Mouse (Mus musculus) cortical plate, adult 2 months (tissue): ENCODE data around the gene Car10.

Experiments used
- CTCF ChIP-seq: fragments of 200-500 bp; IDR thresholded peaks from 2 replicates; pipeline ENCODE4 v1.5.1; 2011; ENCODE audit warnings: mild to moderate bottlenecking, control low read depth, low read length; ENCODE audit not compliant: insufficient read depth; ENCODE audit errors: extremely low read depth
- POLR2A ChIP-seq: fragments of 200-500 bp; IDR thresholded peaks from 2 replicates; pipeline ENCODE4 v1.6.1; 2011; ENCODE audit warnings: mild to moderate bottlenecking, low read length, control low read depth; ENCODE audit not compliant: insufficient read depth; ENCODE audit errors: extremely low read depth

DNA sequence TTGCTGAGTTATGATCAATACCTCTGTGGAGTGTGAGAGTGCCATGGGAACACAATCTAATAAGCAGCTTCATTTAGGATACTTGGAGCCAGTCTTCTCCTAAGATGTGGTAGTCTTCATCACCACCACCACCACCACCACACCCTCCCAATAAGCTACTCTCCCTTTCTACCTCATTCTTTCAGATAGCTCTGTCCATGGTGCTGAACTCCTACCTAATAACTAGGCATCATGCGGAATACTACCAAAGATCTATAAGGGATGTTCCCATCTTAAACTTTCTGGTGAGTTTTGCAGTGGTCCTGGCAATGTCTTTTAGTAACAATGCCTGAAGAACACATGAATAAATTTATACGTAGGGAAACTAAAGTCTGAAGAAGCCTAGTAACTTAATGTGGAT lies 263.7 kb downstream of the Car10 start:
- TF ChIP-seq CTCF (no peak), POLR2A (no peak)
